Mouse (Mus musculus) liver, adult 2 months (tissue): ENCODE data around the gene Apobec1. TPM values are rescaled to one million over a fixed set of nuclear protein-coding genes. Genes with fewer than 3 reads are reported as not detected.
A peak's percentile ranks its signal among the peaks of the same experiment; 100 is the strongest.

ENCODE experiments used
- DNase-seq: peaks from one replicate; pipeline ENCODE4 v3.0.0-alpha.2; 2011; ENCODE audit warnings: low read depth, low spot score; ENCODE audit errors: extremely low read depth
- H3K27ac ChIP-seq: fragments of 200-500 bp; replicated peaks from 2 replicates; pipeline ENCODE4 v1.5.1; 2012; ENCODE audit warnings: low read depth, mild to moderate bottlenecking, control low read depth, inconsistent platforms, low read length; ENCODE audit not compliant: insufficient read depth
- H3K27me3 ChIP-seq: fragments of 200-500 bp; 2 replicates; pipeline ENCODE4 v1.6.1; 2012; ENCODE audit warnings: mild to moderate bottlenecking, moderate library complexity, low read length, inconsistent platforms; ENCODE audit not compliant: control insufficient read depth, insufficient read depth
- H3K36me3 ChIP-seq: fragments of 200-500 bp; 2 replicates; pipeline ENCODE4 v1.6.1; 2012; ENCODE audit warnings: low read length, inconsistent platforms; ENCODE audit not compliant: control insufficient read depth, insufficient read depth
- H3K4me1 ChIP-seq: fragments of 200-500 bp; 2 replicates; pipeline ENCODE4 v1.6.1; 2011; ENCODE audit warnings: low read length; ENCODE audit not compliant: control insufficient read depth, insufficient read depth
- H3K4me3 ChIP-seq: fragments of 200-500 bp; 2 replicates; pipeline ENCODE4 v1.5.1; 2011; ENCODE audit warnings: low read depth, mild to moderate bottlenecking, control low read depth, low read length, moderate library complexity; ENCODE audit not compliant: insufficient read depth
- H3K79me2 ChIP-seq: fragments of 200-500 bp; 2 replicates; pipeline ENCODE4 v1.6.1; 2012; ENCODE audit warnings: inconsistent platforms, mild to moderate bottlenecking, low read length, moderate library complexity; ENCODE audit not compliant: control insufficient read depth, insufficient read depth
- H3K9ac ChIP-seq: fragments of 200-500 bp; 2 replicates; pipeline ENCODE4 v1.6.1; 2012; ENCODE audit warnings: low read depth, mild to moderate bottlenecking, control low read depth, inconsistent platforms, low read length
- CTCF ChIP-seq: fragments of 200-500 bp; IDR thresholded peaks from 2 replicates; pipeline ENCODE4 v1.5.1; 2011; ENCODE audit warnings: low read depth, low read length, control low read depth
- POLR2A ChIP-seq: fragments of 200-500 bp; IDR thresholded peaks from 2 replicates; pipeline ENCODE4 v1.6.1; 2011; ENCODE audit warnings: low read length, control low read depth; ENCODE audit not compliant: insufficient read depth; ENCODE audit errors: extremely low read depth
- WGBS: fragments of 180-500 bp; shearing (Covaris S2); methylation state at CpG from one replicate; pipeline ENCODE4 v1.1.7; 2018; 5-methylcytosine and 5-hydroxymethylcytosine counted together
- polyA plus RNA-seq: library from polyadenylated mRNA; depleted of rRNA; stranded (reverse); fragments of >200 nt; gene quantifications from 2 replicates; pipeline ENCODE4 v1.2.3, GENCODE M21; 2012
- total RNA-seq: library from RNA; depleted of rRNA; stranded (reverse); fragments of >200 nt; gene quantifications from 2 replicates; pipeline ENCODE4 v1.2.3, GENCODE M21; 2014

Gene Apobec1
- total and polyA plus RNA-seq, 2 experiments: 17.3 to 18.2 TPM

- peak overlapping the region; percentile 18; the same call in 1 of the 2 replicates for H3K4me3 ChIP-seq
- no peaks in the 10 kb centered on the region; the same call in 1 of the 2 replicates for H3K79me2 ChIP-seq
- 10% methylated on average over 4 of the region's 4 CpGs for WGBS
- H3K4me1 ChIP-seq: peaks cover 33% of the 10 kb centered on the region
- DNase-seq: no peak
- H3K36me3 ChIP-seq: peaks cover 24% of the 10 kb centered on the region
- peak overlapping the region; percentile 63 for H3K9ac ChIP-seq
- no peaks in the 10 kb centered on the region for H3K27me3 ChIP-seq
- TF ChIP-seq POLR2A: no peak
- no peak for TF ChIP-seq CTCF
- H3K27ac ChIP-seq: peak overlapping the region; percentile 93
These were observed 4.2 kb downstream of the Apobec1 start for GRCm38 (mm10) chr6:122598014-122598413.

DNA sequence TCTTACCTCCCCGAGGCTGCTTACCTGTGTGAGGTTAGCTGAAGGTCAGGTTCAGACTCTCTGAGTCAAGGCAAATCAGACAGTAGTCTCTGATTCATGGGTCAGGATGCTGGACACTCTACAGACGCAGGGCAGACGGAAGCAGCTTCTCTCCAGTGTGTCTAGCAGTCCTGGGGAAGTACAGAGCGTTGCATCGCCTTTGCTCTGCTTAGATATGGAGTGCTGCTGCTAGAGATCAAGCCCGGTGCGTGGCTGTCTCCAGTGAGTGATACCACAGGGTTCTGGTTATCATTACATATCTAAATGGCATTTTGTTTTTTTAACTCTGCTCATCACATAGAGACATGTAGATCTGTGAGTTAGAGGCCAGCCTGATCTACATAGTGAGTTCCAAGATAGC is 5.6 kb downstream of the Apobec1 start:
- no peak overlapping the region for H3K4me3 ChIP-seq
- WGBS: 65% methylated on average over 7 of the region's 7 CpGs
- peaks cover 33% of the 10 kb centered on the region for H3K4me1 ChIP-seq
- peak overlapping the region; percentile 26; the same call in 1 of the 2 replicates for H3K27ac ChIP-seq
- no peaks in the 10 kb centered on the region for H3K27me3 ChIP-seq
- DNase-seq: no peak
- TF ChIP-seq POLR2A (no peak), CTCF (no peak)
- peaks cover 30% of the 10 kb centered on the region for H3K36me3 ChIP-seq
- no peaks in the 10 kb centered on the region; the same call in 1 of the 2 replicates for H3K79me2 ChIP-seq
- H3K9ac ChIP-seq: peak overlapping the region; percentile 11; the same call in 1 of the 2 replicates

GRCm38 (mm10) chr6:122595637-122596036 is 6.6 kb downstream of the Apobec1 start:
- Histone ChIP-seq H3K36me3 (peaks cover 39% of the 10 kb centered on the region), H3K79me2 (no peaks in the 10 kb centered on the region), H3K9ac (peak overlapping the region; percentile 23; the same call in 1 of the 2 replicates), H3K4me1 (peaks cover 31% of the 10 kb centered on the region), H3K27ac (peak overlapping the region; percentile 50), H3K4me3 (no peak overlapping the region), H3K27me3 (no peaks in the 10 kb centered on the region)
- peak; percentile 76 for DNase-seq
- TF ChIP-seq POLR2A: no peak
- peak; percentile 55 for TF ChIP-seq CTCF
- 11% methylated on average over 7 of the region's 7 CpGs for WGBS

DNA sequence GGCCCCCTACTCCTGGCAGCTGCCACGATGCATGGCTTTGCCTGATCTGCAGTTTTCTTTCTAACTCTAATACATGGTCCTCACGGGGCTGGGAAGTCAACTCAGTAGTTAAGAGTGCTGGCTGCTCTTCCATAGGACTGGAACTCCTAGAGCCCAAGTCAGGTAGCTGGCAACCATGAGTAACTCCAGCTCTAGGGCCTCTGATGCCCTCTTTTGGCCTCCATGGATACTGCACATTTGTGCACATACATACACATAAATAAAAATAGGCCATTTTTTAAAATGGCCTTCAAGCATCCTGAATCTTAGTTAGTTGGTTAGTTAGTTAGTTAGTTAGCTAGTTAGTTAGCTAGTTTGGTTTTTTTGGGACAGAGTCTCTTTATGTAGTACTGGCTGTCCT is 9.3 kb downstream of the Apobec1 start:
- TF ChIP-seq CTCF (peak; percentile 9; the same call in 1 of the 2 replicates), POLR2A (no peak)
- Histone ChIP-seq H3K9ac (no peak overlapping the region), H3K79me2 (no peaks in the 10 kb centered on the region), H3K36me3 (peaks cover 49% of the 10 kb centered on the region), H3K27ac (no peak overlapping the region), H3K4me1 (peaks cover 17% of the 10 kb centered on the region), H3K27me3 (no peaks in the 10 kb centered on the region), H3K4me3 (no peak overlapping the region)
- no peak for DNase-seq
- WGBS: 94% methylated on average over 2 of the region's 2 CpGs

DNA sequence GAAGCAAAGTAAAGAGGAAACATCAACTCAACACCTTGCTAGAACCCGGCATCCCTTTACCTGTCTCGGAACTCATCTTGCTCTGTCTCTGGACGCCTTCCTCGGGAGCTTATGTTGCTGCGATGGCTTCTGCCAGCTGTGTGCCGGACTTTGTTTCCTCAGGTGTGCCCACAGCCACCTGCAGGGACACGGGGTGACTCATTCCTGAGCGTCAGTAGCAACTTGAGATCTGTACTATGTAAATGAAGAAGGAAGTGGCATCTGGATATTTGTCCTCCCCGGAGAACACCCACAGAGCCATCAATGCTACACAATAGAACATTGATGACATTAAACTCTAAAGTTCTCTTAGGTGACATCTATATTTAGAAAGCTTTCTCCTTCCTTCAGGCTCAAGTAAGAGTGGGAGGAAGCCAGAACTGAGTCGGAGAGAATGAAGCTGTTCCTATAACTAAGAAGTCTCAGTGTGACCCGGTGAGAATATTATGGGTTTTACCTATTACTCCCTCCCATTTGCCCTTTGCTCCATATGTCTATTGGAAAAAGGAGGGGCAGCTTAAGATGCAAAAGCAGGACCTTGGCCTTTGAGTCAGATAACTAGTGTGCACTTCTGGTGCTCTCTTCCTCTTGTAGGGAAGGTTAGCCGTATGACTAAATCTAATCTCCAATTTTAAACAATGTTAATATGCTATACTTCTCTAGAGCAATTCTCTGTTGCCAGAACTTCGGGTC is 11.1 kb downstream of the Apobec1 start:
- DNase-seq: no peak
- peaks cover 7% of the 10 kb centered on the region for H3K4me1 ChIP-seq
- no peak overlapping the region for H3K9ac ChIP-seq
- no peak overlapping the region for H3K27ac ChIP-seq
- WGBS: 89% methylated on average over 13 of the region's 13 CpGs
- H3K27me3 ChIP-seq: no peaks in the 10 kb centered on the region
- TF ChIP-seq CTCF (no peak), POLR2A (no peak)
- no peak overlapping the region for H3K4me3 ChIP-seq
- peaks cover 51% of the 10 kb centered on the region for H3K36me3 ChIP-seq
- no peaks in the 10 kb centered on the region for H3K79me2 ChIP-seq

DNA sequence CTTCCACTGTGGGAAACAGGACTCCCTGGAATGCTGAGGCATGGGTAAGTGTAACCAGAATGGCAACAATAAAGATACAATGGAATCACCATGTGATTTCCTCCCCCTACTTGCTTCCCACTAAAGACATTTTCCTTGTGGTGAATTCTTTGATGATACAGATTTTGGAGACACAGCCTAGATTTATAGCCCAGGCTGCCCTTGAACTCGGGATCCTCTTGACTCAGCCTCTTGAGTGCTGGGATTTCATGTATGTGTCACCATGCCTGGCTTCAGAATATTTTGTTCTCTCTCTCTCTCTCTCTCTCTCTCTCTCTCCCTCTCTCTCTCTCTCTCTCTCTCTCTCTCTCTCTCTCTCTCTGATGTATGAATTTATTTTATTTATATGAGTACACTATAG is 23.2 kb downstream of the Apobec1 start:
- no peak overlapping the region for H3K27ac ChIP-seq
- no peak overlapping the region for H3K9ac ChIP-seq
- H3K79me2 ChIP-seq: no peaks in the 10 kb centered on the region
- H3K27me3 ChIP-seq: no peaks in the 10 kb centered on the region
- H3K4me1 ChIP-seq: no peaks in the 10 kb centered on the region
- H3K36me3 ChIP-seq: peaks cover 29% of the 10 kb centered on the region
- WGBS: 89% methylated on average over 1 of the region's 1 CpGs
- no peak for DNase-seq
- no peak for TF ChIP-seq CTCF
- TF ChIP-seq POLR2A: no peak
- no peak overlapping the region for H3K4me3 ChIP-seq
